Mouse (Mus musculus) limb, embryonic 14.5 days (tissue): ENCODE measurements around the gene Smchd1. TPM values are rescaled to one million over a fixed set of nuclear protein-coding genes. Genes with fewer than 3 reads are reported as not detected.

Source experiments
- ATAC-seq: fragments of 200-750 bp; cut with Nextera tagmentation; 2 replicates; pipeline ENCODE4 v1.8.0; 2017; ENCODE audit warnings: low read depth, moderate number of reproducible peaks, moderate TSS enrichment; ENCODE audit not compliant: low FRiP score
- DNase-seq: peaks from one replicate; pipeline ENCODE4 v3.0.0-alpha.2; 2015; ENCODE audit warnings: low spot score
- H3K27ac ChIP-seq: fragments of 300-500 bp; sonication (generic); replicated peaks from 2 replicates; pipeline ENCODE4 v1.5.1; 2014; ENCODE audit warnings: low read depth, mild to moderate bottlenecking, low read length, moderate library complexity, mixed read lengths
- H3K27me3 ChIP-seq: fragments of 300-500 bp; sonication (generic); 2 replicates; pipeline ENCODE4 v1.6.1; 2014; ENCODE audit warnings: low read length, mixed read lengths; ENCODE audit not compliant: control insufficient read depth, insufficient read depth
- H3K36me3 ChIP-seq: fragments of 300-500 bp; sonication (generic); 2 replicates; pipeline ENCODE4 v1.6.1; 2014; ENCODE audit warnings: mild to moderate bottlenecking, low read length, moderate library complexity, mixed read lengths; ENCODE audit not compliant: control insufficient read depth, insufficient read depth
- H3K4me1 ChIP-seq: fragments of 300-500 bp; sonication (generic); 2 replicates; pipeline ENCODE4 v1.6.1; 2014; ENCODE audit warnings: antibody characterized with exemption, low read length, mixed read lengths; ENCODE audit not compliant: control insufficient read depth, insufficient read depth
- H3K4me2 ChIP-seq: fragments of 300-500 bp; sonication (generic); replicated peaks from 2 replicates; pipeline ENCODE4 v1.6.1; 2014; ENCODE audit warnings: low read depth, mild to moderate bottlenecking, low read length, moderate library complexity; ENCODE audit not compliant: severe bottlenecking
- H3K4me3 ChIP-seq: fragments of 300-500 bp; sonication (generic); replicated peaks from 2 replicates; pipeline ENCODE4 v1.5.1; 2014; ENCODE audit warnings: low read length
- H3K9ac ChIP-seq: fragments of 300-500 bp; sonication (generic); 2 replicates; pipeline ENCODE4 v1.6.1; 2014; ENCODE audit warnings: mild to moderate bottlenecking, low read depth, low read length, moderate library complexity; ENCODE audit not compliant: severe bottlenecking
- H3K9me3 ChIP-seq: fragments of 300-500 bp; sonication (generic); 2 replicates; pipeline ENCODE4 v1.6.1; 2016; ENCODE audit warnings: low read length; ENCODE audit not compliant: control insufficient read depth
- POLR2A ChIP-seq: fragments of 200-500 bp; IDR thresholded peaks from 2 replicates; pipeline ENCODE4 v1.8.0; 2012; ENCODE audit warnings: inconsistent platforms, mild to moderate bottlenecking, moderate library complexity, borderline replicate concordance; ENCODE audit not compliant: insufficient read depth, insufficient read length; ENCODE audit errors: extremely low read depth
- WGBS: fragments of 180-500 bp; shearing (Covaris S2); extraction: QIAGEN DNeasy Blood & Tissue Kit; methylation state at CpG from one replicate; pipeline ENCODE4 v1.1.7; 2014; 5-methylcytosine and 5-hydroxymethylcytosine counted together
- polyA plus RNA-seq, 2 experiments: library from polyadenylated mRNA; depleted of rRNA in 1 of 2; stranded (reverse) in 1 of 2; unstranded in 1 of 2; fragments of >200 nt; fragmentation: Nextera tagmentation in 1 of 2; extraction: Ambion mirVana in 1 of 2; gene quantifications; 2 replicates each; pipeline versions ENCODE4 v1.2.1 to v1.2.3; 2012 to 2014

Gene Smchd1
- polyA plus RNA-seq, 2 experiments: 42.7 to 71.4 TPM

DNA sequence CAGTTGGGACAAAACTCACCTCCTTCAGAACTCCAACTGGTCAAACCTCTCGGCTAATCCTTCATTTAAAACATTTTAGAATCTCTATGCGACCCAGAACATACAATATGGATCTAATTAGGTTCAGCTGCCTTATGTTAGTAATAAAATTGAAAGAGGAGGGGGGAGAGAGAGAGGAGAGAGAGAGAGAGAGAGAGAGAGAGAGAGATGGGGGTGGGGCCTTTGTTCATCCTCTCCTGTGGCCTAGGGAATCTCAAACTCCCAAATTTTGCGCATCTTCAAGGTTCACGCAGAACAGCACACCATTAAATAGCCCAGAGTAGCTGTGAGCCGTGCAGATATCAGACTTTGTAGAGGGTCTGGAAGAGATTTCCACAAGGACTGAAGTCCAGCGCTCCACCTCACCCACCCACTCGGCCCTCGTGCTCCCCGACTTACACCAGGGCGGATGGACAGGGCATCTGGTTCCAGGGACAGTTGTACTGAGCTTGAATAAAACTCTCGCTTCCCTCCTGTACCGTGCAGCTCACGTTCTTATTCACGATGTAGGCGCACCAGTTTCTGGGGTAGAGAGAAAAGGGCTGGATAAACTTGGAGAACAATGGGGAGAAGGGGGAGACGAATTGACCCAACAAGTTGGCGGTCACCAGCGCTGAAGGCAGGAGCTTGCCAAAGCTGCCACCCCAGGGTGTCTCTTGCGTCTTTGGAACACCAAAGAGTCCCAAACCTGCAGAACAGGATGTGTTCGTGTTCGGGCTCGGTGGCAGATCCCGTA, 165.2 kb downstream of the Smchd1 start:
- peak overlapping the region; percentile 65 for H3K4me3 ChIP-seq
- H3K9ac ChIP-seq: peak overlapping the region; percentile 72
- peak; percentile 41 for DNase-seq
- H3K4me2 ChIP-seq: peak overlapping the region; percentile 100
- H3K36me3 ChIP-seq: no peaks in the 10 kb centered on the region
- H3K27me3 ChIP-seq: peaks cover 15% of the 10 kb centered on the region
- H3K9me3 ChIP-seq: no peaks in the 10 kb centered on the region
- ATAC-seq: peak; percentile 31; the same call in 1 of the 2 replicates
- WGBS: 3% methylated on average over 23 of the region's 23 CpGs
- peaks cover 10% of the 10 kb centered on the region for H3K4me1 ChIP-seq
- peak overlapping the region; percentile 30 for H3K27ac ChIP-seq
- TF ChIP-seq POLR2A: no peak

DNA sequence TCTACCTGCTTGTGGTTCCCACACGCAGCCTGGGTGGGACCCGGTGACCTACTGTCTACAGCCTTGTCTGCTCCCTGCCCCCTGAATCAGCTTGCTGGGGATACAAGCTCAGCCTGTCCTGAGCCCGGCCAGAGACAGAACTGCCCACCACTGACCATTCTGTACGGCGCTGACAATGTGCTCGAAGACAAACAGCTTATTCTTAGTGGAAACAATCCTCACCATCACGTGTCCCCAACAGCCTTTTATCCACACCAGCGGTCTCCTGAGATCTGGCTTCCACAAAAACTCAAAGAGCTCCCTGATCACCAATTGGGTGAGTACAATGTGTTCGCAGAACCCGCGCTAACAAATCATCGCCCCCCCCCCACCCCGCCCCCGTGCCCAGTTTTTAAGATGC, 166.0 kb downstream of the Smchd1 start:
- no peak for DNase-seq
- Histone ChIP-seq H3K9ac (peak overlapping the region; percentile 34; the same call in 1 of the 2 replicates), H3K4me2 (peak overlapping the region; percentile 100), H3K4me3 (peak overlapping the region; percentile 65), H3K27ac (no peak overlapping the region), H3K4me1 (peaks cover 10% of the 10 kb centered on the region), H3K27me3 (peaks cover 15% of the 10 kb centered on the region), H3K36me3 (no peaks in the 10 kb centered on the region), H3K9me3 (no peaks in the 10 kb centered on the region)
- TF ChIP-seq POLR2A: no peak
- no peak for ATAC-seq
- 26% methylated on average over 14 of the region's 14 CpGs for WGBS

DNA sequence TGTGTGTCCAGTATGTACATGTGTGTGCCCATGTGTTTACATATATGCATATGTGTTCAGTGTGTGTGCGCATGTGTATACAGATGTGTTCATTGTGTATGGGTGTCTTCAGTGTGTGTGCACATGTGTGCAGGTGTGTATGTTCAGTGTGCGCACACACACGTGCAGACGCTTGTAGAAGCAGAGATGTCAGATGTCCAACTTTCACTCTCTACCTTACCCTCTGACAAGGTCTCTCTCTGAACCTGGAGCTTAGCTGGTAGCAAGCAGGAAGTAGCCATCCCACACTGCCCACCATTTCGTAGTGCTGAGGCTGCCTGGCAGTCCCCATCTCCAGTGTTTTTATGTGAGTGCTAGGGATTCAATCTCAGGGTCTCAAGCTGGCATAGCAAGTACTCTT, 166.8 kb downstream of the Smchd1 start:
- WGBS: 90% methylated on average over 5 of the region's 5 CpGs
- Histone ChIP-seq H3K4me2 (no peak overlapping the region), H3K4me1 (peaks cover 10% of the 10 kb centered on the region), H3K4me3 (no peak overlapping the region), H3K9me3 (no peaks in the 10 kb centered on the region), H3K27me3 (peaks cover 15% of the 10 kb centered on the region), H3K36me3 (no peaks in the 10 kb centered on the region), H3K27ac (no peak overlapping the region), H3K9ac (no peak overlapping the region)
- no peak for TF ChIP-seq POLR2A
- DNase-seq (no peak), ATAC-seq (no peak)

DNA sequence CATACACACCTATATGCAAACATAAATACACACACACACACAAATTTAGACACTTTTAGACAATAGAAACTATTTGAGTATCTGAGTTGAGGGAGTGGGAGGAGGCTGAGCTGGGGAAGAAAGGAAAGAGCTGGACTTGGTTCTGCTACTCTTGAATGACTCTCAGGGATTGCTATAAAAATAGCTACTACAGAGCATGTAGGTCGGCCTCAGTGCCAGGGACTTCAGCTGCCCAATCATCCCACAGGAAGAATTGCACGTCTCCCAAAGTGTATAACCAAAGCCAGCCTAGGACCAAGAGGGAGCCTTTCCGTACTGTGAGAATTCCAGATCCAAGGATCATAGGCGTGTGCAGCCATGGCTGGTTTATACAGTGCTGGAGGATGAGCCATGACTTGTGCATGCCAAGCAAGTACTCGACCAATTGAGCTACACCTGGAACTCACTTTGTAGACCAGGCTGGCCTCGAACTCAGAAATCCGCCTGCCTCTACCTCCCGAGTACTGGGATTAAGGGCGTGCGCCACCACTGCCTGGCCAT, 167.8 kb downstream of the Smchd1 start:
- no peak for ATAC-seq
- Histone ChIP-seq H3K9me3 (no peaks in the 10 kb centered on the region), H3K27me3 (peaks cover 15% of the 10 kb centered on the region), H3K4me3 (no peak overlapping the region), H3K4me1 (peaks cover 10% of the 10 kb centered on the region), H3K4me2 (no peak overlapping the region), H3K36me3 (no peaks in the 10 kb centered on the region), H3K9ac (no peak overlapping the region), H3K27ac (no peak overlapping the region)
- 89% methylated on average over 10 of the region's 10 CpGs for WGBS
- TF ChIP-seq POLR2A: no peak
- no peak for DNase-seq

DNA sequence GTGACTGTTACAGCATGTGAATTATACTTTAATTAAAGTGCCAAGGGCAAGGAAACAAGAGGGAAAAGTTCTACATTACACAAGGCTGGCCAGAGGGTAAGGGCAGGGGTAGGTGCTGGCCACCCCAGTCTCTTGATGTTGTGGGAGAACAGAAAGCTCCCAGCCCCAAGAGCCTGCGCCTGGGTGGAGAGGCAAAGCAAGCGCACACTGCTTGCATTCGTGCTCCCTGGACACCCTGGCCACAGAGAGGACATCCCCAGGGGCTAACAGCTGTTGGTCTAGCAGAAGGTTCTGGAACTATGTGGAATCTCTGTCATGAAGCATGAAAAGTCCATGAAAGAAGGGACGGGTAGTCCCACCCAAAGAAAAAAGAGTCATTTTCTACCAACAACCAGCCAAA, 168.4 kb downstream of the Smchd1 start:
- DNase-seq (no peak), ATAC-seq (no peak)
- Histone ChIP-seq H3K4me3 (no peak overlapping the region), H3K4me1 (peaks cover 10% of the 10 kb centered on the region), H3K9me3 (no peaks in the 10 kb centered on the region), H3K4me2 (no peak overlapping the region), H3K9ac (no peak overlapping the region), H3K27me3 (peaks cover 14% of the 10 kb centered on the region), H3K36me3 (no peaks in the 10 kb centered on the region), H3K27ac (no peak overlapping the region)
- TF ChIP-seq POLR2A: no peak
- 82% methylated on average over 4 of the region's 4 CpGs for WGBS
